Mouse (Mus musculus): ENCODE results near the gene Snx11.
"Not testable (repeated sequence)": the region's sequence is repeated elsewhere in the genome, so short reads cannot be mapped to it uniquely, and the experiment has no call there.

Gene Snx11

DNA sequence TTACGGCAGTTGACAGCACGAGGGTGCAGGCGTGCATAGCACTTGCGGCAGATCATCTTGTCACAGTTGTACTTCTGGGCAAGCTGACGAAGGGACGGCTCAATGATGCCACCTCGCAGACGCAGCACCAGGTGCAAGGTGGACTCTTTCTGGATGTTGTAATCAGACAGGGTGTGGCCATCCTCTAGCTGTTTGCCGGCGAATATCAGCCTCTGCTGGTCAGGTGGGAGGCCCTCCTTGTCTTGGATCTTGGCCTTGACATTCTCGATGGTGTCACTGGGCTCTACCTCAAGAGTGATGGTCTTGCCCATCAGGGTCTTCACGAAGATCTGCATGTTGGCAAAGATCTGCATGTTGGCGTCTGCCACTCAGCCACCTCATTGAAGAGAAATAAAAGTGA lies 18.1 kb upstream of the Snx11 start:
- DNase-seq, result no peak

DNA sequence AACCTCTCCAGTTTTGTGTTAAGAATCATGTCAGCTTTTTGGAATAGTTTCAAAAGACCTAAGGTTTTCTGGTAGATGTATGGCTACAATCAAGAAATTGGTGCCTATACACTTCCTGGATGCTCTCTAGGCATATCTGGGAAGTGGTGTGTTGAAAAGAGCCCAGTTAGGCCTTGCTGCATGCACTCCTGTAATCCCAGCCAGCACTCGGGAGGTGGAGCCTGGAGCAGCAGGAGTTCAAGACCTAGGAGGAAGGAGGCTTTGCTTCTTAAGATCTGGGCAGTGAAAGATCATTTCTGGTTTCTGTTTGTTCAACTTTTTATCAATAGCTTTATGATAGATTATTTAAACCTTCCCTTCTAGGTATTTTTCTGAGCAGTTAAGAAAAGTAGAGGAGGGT lies 13.3 kb upstream of the Snx11 start:
- no peak for DNase-seq

DNA sequence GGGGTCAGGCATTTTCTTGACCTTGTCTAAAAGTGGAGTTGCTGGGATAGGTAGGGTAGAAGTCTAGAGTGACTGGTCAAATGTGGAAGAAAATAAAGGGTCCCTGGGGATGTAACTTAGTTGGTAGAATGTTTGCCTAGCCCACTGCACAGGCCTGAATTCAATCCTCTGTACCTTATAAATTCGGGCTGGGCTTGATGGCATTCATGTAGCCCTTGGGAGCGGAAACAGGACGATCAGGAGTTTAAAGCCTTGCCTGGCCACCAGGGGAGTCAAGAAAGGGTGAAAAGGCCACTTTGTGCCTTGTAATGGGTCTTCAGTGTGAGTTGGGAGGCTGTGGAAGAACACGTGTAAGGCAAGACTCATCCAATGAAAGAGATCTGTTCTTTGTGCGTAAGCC lies 12.6 kb upstream of the Snx11 start:
- no peak for DNase-seq

DNA sequence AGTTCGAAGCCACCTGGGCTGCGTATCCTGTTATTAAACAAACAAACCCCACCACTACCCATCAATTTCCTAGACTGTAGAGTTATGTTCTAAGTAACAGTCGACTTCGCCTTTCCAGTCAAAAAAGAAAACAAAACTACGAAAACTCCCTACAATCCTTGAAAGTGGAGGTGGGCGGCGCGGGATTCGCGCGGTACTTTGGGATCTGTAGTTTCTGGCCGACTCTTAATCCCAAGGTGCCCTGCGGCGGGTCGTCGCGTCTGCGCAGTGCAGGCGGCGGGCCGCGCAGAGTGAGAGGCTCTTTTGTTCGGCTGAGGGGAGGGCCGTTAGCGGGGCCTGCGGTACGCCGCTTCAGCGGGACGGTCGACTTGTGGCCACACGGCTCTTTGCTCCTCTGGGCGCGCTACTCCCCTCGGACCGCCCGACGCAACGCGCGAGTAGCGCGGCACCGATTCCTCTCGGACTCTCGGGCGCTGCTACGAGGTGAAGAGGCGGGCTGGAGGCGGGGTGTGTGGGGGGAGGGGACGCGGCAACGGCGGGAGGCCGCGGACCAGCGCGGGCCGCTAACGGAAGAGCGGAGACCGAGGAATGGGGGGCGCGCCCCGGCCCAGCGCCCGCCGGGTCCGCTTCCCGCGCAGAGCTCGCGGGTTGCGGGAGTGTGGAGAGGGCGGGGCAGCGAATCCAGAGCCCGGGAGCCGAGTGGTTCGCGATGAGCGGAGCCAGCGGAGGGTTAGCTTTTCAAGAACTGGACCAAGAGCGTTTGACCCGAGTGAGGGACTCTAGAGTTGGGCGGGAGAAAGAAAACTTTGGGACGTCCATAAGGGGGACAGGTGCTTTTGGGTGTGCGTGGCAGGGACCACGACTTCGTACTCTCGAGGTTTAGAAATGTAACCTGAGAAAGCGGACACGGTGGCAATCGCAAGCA lies 11.8 kb upstream of the Snx11 start, which contains the start of gene Cbx1:
Gene Cbx1, plus strand, starts transcription at position 257 of the 925 bp plus-strand sequence.
- peak; percentile 89 for DNase-seq

GRCm38 (mm10) chr11:96786731-96787450 lies 9.5 kb upstream of the Snx11 start:
- DNase-seq, result no peak

DNA sequence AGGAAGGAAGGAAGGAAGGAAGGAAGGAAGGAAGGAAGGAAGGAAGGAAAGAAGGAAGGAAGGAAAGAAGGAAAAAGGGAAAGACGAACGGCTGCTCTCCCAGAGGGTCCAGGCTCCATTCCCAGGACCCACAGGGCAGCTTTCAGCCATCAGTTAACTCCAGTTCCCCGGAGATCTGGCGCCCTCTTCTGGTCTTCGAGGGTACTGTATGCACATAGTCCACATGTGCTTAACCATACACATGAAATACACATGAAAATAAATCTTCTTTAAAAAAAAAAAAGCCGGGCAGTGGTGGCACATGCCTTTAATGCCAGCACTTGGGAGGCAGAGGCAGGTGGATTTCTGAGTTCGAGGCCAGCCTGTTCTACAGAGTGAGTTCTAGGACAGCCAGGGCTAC lies 7.5 kb upstream of the Snx11 start:
- peak; percentile 51 for DNase-seq

GRCm38 (mm10) chr11:96781425-96781824 lies 4.1 kb upstream of the Snx11 start:
- no peak for DNase-seq

GRCm38 (mm10) chr11:96780306-96780705 lies 2.9 kb upstream of the Snx11 start:
- DNase-seq, result no peak

GRCm38 (mm10) chr11:96778061-96778627 lies 785 bp upstream of the Snx11 start:
- DNase-seq, result not testable (repeated sequence)

GRCm38 (mm10) chr11:96776068-96776467 lies 1.3 kb downstream of the Snx11 start:
- no peak for DNase-seq

DNA sequence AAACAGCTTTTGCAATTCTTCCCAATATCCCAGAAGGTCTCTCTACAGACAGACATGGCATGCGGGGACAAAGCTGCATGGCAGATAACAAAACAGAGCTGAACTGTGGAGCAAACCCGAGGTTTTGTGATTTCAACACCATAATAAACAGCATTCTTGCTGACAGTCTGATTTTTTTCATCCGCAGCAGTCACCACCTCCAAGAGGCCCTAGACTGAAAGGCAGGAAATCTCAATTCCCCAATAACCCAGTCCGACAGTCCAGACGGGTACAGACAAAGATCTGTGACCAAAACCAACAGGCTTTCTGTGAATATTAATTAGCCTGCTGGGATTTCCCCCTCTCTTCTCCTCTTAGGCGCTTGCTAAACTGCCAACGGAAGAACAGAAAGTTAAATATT lies 1.7 kb downstream of the Snx11 start:
- no peak for DNase-seq

DNA sequence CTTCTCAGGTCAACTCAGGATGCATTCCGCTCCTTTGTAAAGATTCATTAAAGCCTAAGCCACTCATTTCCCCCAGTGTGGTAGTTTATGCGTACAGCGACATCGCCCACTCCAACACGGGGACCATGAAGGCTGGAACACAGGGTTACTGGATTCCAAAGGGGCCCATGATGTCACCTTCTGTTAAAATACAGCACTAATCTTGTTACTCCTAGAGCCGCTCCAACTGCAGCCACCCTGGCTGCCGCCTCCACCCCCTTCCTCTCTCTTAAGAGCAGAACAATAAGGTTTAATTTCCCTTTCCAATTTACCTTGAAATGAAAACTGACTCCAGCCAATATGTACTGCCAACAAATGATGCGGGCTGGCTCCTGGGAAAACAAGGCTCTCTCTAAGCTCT lies 2.3 kb downstream of the Snx11 start:
- no peak for DNase-seq

GRCm38 (mm10) chr11:96774536-96774935 lies 2.8 kb downstream of the Snx11 start:
- no peak for DNase-seq

GRCm38 (mm10) chr11:96772413-96772812 lies 4.9 kb downstream of the Snx11 start:
- no peak for DNase-seq

- DNase-seq, result no peak
These were observed 5.9 kb downstream of the Snx11 start for GRCm38 (mm10) chr11:96771274-96771975.

DNA sequence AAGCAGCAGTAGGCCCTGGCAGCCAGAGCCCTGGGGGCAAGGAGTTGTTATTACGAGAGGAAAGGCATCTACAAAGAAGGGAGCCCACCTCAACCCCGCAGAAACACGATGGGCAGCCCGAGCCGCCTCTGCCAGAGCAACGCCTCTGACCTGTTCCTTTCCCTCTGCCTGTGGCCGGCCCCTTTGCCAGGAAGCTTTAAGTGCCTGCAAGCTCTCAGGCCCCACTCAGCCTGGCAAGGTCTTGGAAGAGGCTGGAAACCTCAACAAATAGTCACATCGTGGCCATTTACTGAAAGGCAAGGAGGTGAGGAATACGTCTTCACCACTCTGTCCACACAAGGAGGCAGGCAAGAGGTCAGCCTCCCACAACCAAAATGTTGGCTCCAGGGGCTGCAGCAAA lies 9.1 kb downstream of the Snx11 start:
- no peak for DNase-seq

DNA sequence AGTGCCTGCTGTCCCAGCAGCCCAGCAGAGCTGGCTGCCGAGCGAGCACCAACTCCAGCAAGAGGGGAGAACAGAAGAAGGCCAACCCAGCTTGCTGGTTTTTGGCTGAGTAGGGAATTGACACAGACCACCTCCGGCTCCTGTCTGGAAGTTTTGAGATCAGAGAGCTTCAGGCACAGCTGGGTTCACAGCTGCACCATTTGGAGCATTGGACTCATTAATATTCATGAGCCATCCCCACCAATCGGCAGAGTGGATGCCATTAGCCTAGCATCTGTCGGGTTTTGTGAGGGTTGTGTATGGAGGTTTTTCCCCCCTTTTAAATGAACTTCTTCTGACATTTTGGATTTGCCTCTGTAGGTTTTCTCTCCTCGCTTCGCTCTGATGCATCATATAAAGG lies 10.3 kb downstream of the Snx11 start:
- DNase-seq, result no peak

DNA sequence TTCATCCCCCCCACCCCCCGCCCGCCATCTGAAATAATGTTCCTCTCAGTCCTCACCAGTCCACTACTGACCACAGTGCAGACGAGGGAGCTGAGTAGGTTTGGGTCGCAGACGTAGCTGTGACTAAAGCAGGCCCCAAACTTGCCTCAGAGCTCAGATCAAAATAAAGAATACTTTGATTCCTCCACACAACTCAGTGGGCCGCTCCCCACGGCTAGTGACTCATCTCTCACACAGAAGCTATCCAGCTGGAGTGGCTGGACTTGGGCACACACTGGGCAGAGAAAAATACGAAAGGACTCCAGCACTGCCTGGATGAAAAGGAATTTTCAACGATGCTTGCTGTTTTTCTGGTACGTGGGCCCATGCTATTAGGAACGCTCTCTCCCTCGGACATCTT lies 10.8 kb downstream of the Snx11 start:
- no peak for DNase-seq

GRCm38 (mm10) chr11:96765645-96766044 lies 11.7 kb downstream of the Snx11 start:
- DNase-seq, result no peak

GRCm38 (mm10) chr11:96764511-96765350 lies 12.6 kb downstream of the Snx11 start:
- no peak for DNase-seq

DNA sequence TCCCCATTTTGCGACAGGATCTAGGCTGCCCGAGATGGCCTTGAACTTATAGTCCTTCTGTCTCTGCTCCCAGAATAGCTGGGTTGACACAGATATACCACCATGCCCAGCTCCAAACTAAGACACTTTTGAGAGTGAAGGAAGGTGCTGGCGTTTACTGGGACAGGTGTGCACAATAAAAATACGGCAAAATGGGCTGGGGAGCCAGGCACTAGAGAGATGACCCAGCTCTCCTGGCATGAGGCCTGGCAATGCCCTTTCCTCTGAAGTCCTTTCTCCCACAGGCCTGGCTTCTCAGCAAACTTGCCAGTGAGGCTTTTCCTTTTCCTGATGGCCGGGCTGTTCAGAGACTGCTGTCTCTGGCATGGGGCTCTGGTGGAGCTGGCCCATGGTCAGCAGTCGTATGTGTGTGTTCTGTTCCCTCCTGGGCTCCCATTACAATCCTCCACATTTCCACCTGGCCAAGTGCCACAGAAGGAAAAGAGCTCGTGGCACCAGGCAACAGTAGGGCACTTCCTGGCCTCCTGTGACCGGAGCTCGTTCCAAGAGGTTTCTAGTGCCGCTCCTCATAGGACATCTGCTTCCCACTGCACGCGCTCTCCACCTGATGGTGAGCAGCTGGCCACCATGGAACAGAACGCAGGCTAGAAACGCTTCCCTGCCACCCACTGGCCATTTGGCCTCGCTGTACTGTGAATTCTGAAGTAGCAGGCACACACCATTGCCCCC lies 14.5 kb downstream of the Snx11 start:
- peak; percentile 92 for DNase-seq

Data from cerebellum, adult 9-11 months (tissue).